Mouse (Mus musculus) lung, embryonic 14.5 days (tissue): Measurements from ENCODE around the gene Zfp709. TPM values are rescaled to one million over a fixed set of nuclear protein-coding genes. Genes with fewer than 3 reads are reported as not detected.
A peak's percentile ranks its signal among the peaks of the same experiment; 100 is the strongest.
"Not testable (repeated sequence)": the region's sequence is repeated elsewhere in the genome, so short reads cannot be mapped to it uniquely, and the experiment has no call there.

ENCODE experiments used
- ATAC-seq: fragments of 200-750 bp; cut with Nextera tagmentation; 2 replicates; pipeline ENCODE4 v1.8.0; 2017; ENCODE audit warnings: mild to moderate bottlenecking, moderate TSS enrichment, moderate library complexity; ENCODE audit not compliant: insufficient read depth
- DNase-seq: peaks from one replicate; pipeline ENCODE4 v3.0.0-alpha.2; 2015
- H3K27ac ChIP-seq: fragments of 300-500 bp; sonication (generic); 2 replicates; pipeline ENCODE4 v1.5.1; 2014; ENCODE audit warnings: low read depth, mild to moderate bottlenecking, moderate library complexity
- H3K27me3 ChIP-seq: fragments of 300-500 bp; sonication (generic); 2 replicates; pipeline ENCODE4 v1.6.1; 2014; ENCODE audit warnings: low read length, control low read depth; ENCODE audit not compliant: insufficient read depth
- H3K36me3 ChIP-seq: fragments of 300-500 bp; sonication (generic); 2 replicates; pipeline ENCODE4 v1.6.1; 2014; ENCODE audit warnings: control low read depth; ENCODE audit not compliant: insufficient read depth
- H3K4me1 ChIP-seq: fragments of 300-500 bp; sonication (generic); 2 replicates; pipeline ENCODE4 v1.6.1; 2014; ENCODE audit warnings: antibody characterized with exemption, control low read depth; ENCODE audit not compliant: insufficient read depth
- H3K4me2 ChIP-seq: fragments of 300-500 bp; sonication (generic); 2 replicates; pipeline ENCODE4 v1.6.1; 2014; ENCODE audit warnings: mild to moderate bottlenecking
- H3K4me3 ChIP-seq: fragments of 300-500 bp; sonication (generic); 2 replicates; pipeline ENCODE4 v1.5.1; 2014; ENCODE audit warnings: low read depth, low read length
- H3K9ac ChIP-seq: fragments of 300-500 bp; sonication (generic); 2 replicates; pipeline ENCODE4 v1.6.1; 2014
- H3K9me3 ChIP-seq: fragments of 300-500 bp; sonication (generic); 2 replicates; pipeline ENCODE4 v1.6.1; 2016; ENCODE audit warnings: low read depth, low read length, control low read depth
- CTCF ChIP-seq: IDR thresholded peaks from 2 replicates; pipeline ENCODE4 v1.5.1; 2016; ENCODE audit warnings: antibody characterized with exemption, low read depth
- WGBS: fragments of 180-500 bp; shearing (Covaris S2); extraction: QIAGEN DNeasy Blood & Tissue Kit; methylation state at CpG from one replicate; pipeline ENCODE4 v1.1.7; 2014; 5-methylcytosine and 5-hydroxymethylcytosine counted together
- polyA plus RNA-seq: library from polyadenylated mRNA; unstranded; fragments of >200 nt; fragmentation: Nextera tagmentation; extraction: Ambion mirVana; gene quantifications from 2 replicates; pipeline ENCODE4 v1.2.1, GENCODE M21; 2014

Zfp709 gene
- polyA plus RNA-seq, 1 experiment from 2014 or later, result 7.1 TPM

DNA sequence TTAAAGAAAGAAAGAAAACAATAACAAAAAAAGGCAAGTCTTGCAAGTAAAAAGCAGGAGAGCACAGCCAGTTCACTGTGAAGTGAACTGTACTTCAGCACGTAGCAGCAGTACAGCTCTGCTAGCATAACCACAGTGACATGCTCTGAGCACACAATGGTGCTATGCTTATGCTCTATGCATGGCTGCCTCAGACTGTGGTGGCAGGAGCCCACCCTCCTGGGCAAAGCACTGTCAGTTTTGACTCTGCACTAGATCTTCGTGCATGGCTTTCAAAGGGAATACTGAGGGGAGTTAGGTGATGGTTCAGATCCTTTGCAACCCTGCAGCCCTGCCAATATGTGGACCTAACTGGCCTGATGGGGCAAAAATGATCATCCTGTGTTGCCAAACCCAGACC, 24.5 kb upstream of the Zfp709 start:
- not testable (repeated sequence) for H3K4me3 ChIP-seq, H3K36me3 ChIP-seq, H3K27me3 ChIP-seq, H3K9me3 ChIP-seq, H3K4me1 ChIP-seq, H3K9ac ChIP-seq, H3K27ac ChIP-seq, ATAC-seq, H3K4me2 ChIP-seq, DNase-seq
- WGBS, result 81% methylated on average over 2 of the region's 2 CpGs

DNA sequence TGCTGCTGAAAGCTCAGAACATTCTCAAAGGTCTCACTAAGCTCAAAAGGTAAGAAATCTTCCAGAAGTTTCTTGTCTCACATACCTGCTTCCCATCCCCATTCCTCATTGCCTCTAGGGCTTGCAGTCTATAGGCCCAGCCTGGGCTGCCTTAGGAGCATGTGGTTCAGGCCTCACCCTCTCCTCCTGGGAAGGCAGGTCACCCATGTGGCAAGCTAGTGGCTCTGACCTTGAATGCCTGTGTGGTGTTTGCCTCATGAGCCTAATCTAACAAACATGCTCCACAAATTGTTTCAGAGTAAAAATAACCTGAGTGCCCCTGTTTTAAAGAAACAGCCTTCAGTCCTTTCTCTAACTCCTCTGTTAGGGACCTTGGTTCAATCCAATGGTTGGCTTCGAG, 20.3 kb upstream of the Zfp709 start:
- 78% methylated on average over 1 of the region's 1 CpGs for WGBS
- not testable (repeated sequence) for ATAC-seq, H3K27ac ChIP-seq, H3K36me3 ChIP-seq, DNase-seq, H3K27me3 ChIP-seq, H3K9me3 ChIP-seq, H3K4me3 ChIP-seq, H3K4me2 ChIP-seq, H3K9ac ChIP-seq, H3K4me1 ChIP-seq

DNA sequence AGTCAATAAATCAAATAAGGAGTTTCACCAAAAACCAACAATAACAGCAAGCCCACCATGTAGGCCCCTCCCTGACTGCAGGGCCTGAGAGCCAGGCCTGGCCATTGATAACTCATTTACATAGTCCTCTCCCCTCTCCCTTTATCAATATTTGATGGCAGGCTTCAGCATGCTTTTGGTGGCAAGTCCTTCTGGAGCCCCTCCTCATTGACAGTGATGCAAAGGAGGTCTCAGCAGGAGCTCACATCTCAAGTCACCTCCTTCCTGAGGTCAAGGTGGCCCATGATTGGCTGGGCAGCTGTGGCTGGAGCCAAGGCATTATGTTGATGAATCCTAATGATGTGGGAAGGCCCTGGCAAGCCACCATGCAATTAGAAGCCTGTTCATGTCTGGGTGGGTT, 19.8 kb upstream of the Zfp709 start:
- H3K27me3 ChIP-seq, H3K9ac ChIP-seq, H3K9me3 ChIP-seq, DNase-seq, H3K4me3 ChIP-seq, H3K4me1 ChIP-seq, ATAC-seq, H3K36me3 ChIP-seq, H3K4me2 ChIP-seq, H3K27ac ChIP-seq: not testable (repeated sequence)

DNA sequence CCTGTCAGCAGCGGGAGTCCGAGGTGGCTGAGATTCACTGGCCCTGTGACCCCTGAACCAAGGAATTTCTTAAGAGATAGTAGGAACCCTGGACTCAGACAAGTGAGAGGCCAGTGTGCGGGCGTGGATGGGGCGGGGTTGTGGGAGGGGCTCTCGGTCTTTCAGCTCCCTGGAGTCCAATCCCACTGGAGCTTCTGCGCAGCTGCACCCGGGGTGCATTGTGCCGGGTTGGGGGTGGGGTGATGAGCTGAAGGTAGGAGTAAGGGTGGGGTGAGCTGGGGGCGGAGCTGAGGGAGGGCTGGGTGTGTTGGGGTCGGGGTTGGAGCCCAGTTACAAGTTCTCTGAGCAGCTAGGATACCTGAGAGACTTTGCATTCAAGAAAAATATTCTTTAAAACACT, 18.8 kb downstream of the Zfp709 start:
- not testable (repeated sequence) for H3K27me3 ChIP-seq, DNase-seq, H3K4me2 ChIP-seq, H3K9me3 ChIP-seq, H3K4me3 ChIP-seq, H3K36me3 ChIP-seq, H3K9ac ChIP-seq, H3K27ac ChIP-seq, H3K4me1 ChIP-seq
- peak; percentile 49; the same call in 1 of the 2 replicates for ATAC-seq
- 44% methylated on average over 11 of the region's 11 CpGs for WGBS

DNA sequence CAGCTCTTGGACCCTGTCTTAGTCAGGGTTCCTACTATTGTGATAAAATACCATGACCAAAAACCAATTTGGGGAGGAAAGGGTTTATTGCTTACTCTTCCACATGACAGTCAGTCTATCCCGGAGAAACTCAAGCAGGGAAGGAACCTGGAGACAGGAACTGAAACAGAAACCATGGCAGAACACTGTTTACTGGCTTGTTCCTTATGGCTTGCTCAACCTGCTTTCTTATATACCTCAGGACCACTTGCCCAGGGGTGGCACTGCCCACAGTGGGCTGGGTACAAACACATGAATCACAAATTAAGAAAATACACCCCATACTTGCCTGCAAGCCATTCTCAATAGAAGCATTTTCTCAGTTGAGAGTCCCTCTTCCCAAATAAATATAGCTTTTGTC, 21.3 kb downstream of the Zfp709 start:
- 65% methylated on average over 1 of the region's 1 CpGs for WGBS
- H3K27me3 ChIP-seq, H3K9me3 ChIP-seq, ATAC-seq, H3K4me3 ChIP-seq, H3K9ac ChIP-seq, H3K36me3 ChIP-seq, H3K4me2 ChIP-seq, H3K27ac ChIP-seq, H3K4me1 ChIP-seq, DNase-seq: not testable (repeated sequence)

DNA sequence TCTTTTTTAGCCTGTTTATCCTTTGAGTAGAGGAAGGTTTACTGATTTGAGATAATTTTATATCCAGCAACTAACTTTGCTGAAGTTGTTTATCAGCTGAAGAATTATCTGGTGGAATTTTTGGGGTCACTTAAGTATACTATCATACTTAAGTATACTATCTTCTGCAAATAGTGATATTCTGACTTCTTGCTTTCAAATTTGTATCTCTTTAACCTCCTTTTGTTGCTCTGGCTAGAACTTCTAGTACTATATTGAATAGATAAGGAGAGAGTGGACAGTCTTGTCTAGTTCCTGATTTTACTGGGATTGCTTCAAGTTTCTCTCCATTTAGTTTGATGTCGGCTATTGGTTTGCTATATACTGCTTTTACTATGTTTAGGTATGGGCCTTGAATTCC, 25.0 kb downstream of the Zfp709 start:
- 94% methylated on average over 1 of the region's 1 CpGs for WGBS

DNA sequence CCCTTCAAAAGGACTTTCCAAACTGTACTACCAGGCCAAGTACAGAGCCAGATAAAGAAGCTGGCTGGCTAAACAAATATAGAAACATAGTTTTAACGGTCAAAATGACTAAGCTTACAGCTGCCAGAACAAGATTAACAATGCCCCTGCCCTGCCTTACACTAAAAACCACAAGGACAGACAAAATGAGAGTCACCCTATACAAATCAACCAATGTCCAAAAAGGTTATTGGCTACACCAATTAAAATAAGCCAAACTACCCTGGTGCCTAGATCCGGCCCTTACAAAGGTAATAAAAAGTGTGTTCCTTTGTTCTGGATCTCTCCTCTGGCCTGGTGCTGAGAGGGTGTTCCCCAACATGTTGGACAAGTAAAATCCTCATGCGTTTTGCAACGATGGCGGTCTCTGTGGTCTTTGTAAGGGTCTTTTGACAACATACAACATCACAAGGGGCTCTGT, 26.0 kb downstream of the Zfp709 start:
- no peaks in the 10 kb centered on the region for H3K27me3 ChIP-seq
- ATAC-seq, result 0 out of 2 replicates have a peak, but pooled peaks have one; percentile 5
- no peaks in the 10 kb centered on the region for H3K9me3 ChIP-seq
- 98% methylated on average over 5 of the region's 5 CpGs for WGBS
- H3K4me2 ChIP-seq, result peak overlapping the region; percentile 73
- no peak overlapping the region for H3K9ac ChIP-seq
- H3K36me3 ChIP-seq, result no peaks in the 10 kb centered on the region
- peak overlapping the region; percentile 67 for H3K4me3 ChIP-seq
- DNase-seq, result no peak
- no peak for TF ChIP-seq CTCF
- H3K4me1 ChIP-seq, result no peaks in the 10 kb centered on the region
- H3K27ac ChIP-seq, result peak overlapping the region; percentile 97; the same call in 1 of the 2 replicates

More for the DNA sequence above, 25.0 kb downstream of the Zfp709 start:
- Histone ChIP-seq H3K9me3 (no peaks in the 10 kb centered on the region), H3K36me3 (no peaks in the 10 kb centered on the region), H3K4me3 (no peak overlapping the region), H3K27me3 (no peaks in the 10 kb centered on the region), H3K27ac (no peak overlapping the region), H3K9ac (no peak overlapping the region), H3K4me2 (no peak overlapping the region), H3K4me1 (no peaks in the 10 kb centered on the region)
- TF ChIP-seq CTCF, result no peak
- DNase-seq, result no peak
- ATAC-seq, result no peak
